Mouse (Mus musculus): Measurements from ENCODE around the gene Tbcd. TPM values are rescaled to one million over a fixed set of nuclear protein-coding genes. Genes with fewer than 3 reads are reported as not detected.

Tbcd gene
- total RNA-seq, 2 experiments from 2014 or later, result 40.3 to 41.3 TPM

DNA sequence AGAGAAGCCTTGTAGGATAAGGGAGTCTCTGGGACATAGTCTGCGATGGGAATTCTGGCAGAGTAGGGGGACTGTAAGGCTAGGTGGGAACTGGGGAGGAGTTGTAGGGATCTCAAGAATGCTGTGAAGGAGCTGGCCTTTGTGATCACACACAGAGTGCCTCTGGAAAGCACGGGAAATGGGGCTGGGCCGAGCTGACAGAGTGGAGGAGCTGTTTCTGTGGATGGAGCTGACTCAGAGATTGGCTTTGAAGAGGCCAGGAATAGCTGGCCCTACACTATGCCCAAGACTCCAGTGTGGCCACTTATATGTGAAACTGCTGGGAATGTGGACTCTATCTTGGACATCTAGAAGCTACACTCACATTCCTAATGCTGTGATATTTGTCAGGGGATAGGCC, 84.8 kb downstream of the Tbcd start:
- DNase-seq, result no peak

DNA sequence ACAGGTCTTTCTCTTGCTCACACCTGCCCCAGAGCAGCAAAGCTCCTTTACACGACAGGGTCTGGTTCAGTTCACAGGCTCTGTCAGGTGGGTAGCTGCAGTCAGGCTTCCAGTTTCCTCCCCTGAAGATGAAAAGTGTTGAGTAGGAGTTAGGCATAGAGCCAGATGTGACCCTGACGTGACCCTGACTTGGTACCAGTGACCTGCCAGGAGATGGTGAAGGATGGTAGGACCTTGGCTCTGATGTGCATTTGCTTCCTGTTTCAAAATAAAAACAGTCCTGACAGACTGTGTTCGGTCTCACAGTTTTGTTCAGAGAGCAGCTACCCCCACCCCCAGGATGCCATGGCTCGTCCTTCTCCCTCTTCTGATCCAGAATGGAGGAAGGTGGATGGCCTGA, 90.7 kb downstream of the Tbcd start:
- no peak for DNase-seq

DNA sequence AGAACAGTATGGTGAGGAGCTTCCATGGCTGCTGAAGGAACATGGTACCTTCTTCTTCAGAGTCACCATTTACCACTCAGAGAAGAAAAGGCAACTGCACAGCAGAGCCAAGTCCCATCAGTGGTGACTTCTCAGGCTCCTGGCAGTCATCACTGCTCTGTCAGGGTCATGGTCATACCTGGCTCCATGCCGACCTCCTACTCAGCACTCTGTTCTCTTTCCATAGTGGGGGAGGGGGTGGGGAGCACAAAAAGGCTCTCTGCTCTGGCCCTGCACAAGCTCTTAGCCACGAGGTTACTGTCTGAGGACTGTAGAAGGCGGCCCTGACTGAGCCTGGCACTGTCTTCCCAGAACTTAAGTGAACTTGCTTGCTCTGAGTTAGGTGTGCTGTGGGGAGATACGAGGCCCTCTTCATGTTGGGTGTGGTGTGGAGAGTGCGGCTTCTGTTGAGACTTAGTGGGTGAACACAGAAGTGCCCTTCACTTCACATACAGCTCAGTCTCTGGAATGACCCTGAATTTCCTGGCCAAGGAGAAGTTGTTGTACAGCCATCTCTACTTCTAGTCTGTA, 91.6 kb downstream of the Tbcd start:
- no peak for DNase-seq

DNA sequence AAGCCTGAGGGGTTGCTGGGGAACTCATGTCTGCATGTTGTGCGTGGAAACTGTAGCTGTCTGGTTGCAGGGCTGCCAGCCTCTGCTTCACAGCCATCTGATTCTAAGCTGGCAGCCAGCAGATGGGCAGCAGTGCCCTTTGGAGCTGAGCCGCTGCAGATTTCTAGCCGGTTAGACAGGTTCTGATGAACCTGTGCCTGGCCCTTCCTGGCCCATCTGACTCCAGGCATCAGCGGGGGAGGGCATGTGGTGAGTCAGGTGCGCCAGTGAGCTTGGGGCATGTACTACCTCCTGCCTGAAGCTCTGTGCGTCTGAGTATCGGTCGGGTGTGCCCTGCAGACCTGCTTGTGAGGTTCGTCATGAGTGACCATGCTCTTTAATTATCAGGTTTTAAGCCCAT, 92.2 kb downstream of the Tbcd start:
- peak in 1 of 2 experiments; percentile 16 for DNase-seq

DNA sequence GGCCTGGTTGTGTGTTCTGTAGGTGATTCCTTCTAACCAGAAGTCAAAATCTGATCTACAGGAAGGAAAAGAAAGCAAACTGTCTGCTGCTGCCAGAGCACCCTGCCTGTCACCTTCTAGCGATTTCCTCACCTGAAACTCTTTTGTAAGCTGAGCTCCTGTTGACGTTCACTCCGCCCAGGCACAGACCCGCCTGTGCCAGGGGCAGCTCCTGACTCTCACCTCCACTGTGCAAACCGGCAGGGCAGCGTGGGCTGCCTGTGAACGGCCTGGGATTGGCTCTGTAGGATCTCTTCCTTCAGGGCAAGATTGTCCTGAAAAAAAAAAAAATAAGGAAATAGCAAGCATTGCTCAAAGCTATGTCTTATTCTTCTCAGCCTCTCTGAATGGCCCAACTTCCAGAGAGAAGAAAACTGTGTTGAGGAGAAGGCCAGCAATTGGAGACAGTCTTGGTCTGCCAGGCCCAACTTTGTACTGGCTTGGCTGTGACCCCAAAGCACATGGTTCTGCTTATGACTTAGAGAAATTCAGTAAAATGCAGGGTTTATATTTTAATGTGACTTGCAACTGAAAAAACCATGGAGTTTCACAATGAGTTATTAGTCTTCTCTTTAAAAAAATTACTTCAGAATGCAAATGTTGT, 93.1 kb downstream of the Tbcd start:
- DNase-seq, result no peak

DNA sequence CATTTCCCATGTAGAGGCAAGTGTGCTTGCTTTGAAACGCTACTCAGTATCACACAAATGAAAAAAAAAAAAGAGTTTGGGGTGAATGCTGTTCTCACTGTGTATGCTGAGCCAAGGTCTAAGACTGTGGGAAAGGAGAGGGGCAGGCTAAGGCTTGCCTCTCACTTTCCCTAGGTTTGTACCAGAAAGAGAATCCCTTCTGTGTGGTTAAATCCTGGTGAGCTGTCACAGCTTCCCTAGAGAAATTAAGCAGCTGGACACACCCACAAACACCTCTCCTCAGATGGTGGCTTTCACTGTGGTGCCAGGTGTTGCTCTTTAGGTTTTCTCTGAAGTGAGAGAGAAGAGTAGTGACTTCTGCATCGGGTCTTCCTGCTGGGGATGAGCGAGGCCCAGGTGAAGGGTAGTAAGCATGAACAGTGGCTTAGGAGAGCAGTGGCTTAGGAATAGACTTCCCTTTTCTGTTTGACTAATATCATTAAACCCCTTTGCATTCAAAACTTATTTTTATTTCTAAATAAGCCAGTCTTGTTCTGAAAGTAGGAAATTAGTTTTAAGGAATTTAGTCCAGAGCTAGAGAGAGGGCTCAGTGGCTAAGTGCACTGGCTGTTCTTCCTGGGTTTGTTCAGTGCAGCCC, 93.8 kb downstream of the Tbcd start:
- DNase-seq, result no peak

DNA sequence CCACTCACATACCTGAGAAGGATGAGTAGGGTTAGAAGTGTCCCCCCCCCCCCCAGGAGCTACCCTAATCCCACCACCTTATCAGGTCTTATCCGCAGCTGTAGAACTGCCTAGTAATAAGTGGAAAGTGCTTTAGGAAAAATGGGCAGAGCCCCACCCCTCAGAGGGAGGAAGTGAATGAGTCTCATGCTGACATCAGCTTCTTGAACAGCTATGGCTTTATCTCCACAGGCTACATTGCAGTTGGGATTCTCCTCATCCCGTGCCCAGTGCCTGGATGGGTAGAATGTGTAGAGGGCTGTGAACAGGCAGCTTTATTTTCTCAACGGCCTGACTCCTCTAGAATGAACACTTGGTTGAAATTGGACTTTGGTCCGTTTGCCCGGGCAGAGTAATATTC, 95.5 kb downstream of the Tbcd start:
- DNase-seq, result no peak

DNA sequence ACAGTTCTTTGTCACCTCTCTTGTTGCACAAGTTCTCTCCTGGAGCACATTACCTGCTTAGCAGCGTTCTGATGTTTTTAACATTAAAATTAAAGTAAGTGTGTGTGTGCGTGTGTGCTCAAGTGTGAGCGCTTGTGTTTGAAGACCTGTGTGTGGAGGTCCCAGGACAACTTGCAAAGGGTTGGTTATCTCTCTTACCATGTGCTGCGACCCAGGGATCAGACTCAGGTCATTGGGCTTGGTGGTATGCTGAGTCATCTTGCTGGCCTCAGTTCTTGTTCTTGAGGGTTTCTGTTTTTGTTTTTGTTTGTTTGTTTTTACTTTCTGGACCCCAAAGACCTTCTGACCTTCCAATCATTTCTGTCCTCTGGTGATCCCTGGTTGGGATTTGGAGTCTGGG, 96.2 kb downstream of the Tbcd start:
- DNase-seq, result no peak

DNA sequence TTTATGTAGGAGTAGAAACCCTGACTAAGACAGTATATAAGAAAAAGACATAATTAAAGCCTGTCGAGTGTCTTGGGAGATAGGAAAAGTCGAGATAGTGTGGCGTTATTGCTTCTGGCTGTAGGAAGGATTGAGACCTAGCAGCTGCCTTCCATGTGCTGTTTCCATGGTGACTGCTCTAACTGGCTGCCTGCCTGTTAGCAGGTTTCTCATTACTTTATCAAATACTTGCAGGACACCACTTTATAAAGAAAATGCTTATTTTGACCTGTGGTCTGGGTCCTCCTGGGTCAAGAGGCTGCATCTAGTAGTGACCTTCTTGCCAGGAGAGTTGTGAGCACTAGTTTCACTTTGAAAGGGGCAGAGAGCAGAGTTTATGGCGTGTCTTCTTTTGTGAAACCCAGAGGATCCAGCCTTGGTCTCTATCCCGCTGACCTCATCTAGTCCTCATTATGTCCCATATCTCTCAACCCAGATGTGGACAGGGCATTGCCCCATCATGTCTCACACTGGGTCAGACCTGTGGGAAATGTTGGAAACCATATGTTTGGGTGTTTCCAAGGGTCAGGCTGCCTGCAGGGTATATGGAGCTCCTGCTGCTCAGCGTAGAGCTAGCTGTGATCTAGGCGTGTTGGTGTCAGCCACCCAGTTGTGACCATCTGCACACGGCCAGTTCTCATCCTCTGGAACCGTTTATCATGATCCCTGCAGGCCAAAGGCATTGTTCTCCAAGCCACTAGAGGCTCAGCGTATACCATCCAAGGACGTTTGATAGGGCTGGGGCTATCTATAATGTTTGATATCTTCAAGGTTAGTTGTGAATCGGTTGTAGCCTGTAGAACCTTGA, 97.5 kb downstream of the Tbcd start:
- peak; percentile 47 to 53 for DNase-seq

DNA sequence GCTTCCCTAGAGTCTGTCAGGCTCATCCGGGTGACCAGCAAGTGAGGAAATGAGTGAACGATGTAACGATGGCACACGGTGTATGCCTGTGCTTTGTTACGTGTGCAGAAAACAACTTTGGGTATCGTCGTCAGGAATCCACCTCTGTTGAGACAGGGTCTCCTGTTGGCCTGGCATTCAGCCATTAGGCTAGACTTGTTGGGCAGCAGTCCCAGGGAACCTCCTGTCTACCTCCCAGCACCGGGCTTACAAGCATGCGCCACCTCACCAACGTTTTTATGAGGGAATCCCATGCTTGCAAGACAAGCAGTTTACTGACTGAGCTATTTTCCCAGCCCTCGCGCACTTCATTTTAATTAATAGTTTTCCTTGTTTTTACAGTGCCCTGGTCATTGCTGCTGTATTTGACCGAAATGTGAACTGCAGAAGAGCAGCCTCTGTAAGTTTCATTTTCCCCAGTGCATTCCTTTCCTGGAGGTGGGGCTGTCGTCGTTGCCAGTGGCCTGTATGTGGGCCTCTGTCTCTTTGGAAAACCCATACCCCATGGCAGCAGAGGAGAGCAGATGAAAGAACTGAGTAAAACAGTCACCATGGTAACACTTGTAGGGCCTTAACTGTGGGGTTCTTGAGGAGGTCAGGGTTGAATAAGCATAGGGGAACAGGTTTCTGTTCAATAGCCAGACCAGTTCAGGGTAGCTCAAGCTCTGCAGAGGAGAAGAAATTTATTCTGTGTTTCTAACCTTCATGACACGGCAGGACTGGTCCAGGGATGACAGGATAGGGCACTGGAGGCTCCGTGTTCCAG, 98.3 kb downstream of the Tbcd start:
- no peak for DNase-seq

DNA sequence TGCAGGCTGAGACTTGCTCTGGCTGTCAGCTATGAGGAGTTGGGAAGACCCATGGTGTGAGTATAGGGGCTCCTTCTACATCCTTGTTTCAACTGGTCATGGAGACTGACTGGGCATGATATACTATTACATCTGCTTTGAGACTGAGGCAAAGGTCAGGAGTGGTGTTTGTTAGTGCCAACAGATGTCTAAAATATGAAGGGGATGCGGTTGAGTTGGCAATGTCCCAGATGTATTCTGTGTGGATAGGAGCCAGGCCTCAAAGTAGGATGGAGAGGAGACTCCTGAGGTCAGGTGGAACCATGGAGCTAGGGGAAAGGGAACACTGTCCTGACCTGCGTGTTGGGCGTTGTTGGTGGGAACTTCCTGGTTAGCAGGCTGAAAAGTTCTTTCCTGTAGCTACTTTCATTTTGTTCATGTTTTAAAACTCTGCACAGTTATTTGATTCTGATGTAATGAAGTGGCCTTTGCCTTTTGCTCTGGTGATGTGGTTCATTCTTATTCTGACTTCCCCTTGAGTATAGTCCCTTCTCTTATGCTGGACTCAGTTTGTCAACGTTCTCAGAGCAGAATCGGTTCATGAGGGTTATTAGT, 99.6 kb downstream of the Tbcd start:
- no peak for DNase-seq

DNA sequence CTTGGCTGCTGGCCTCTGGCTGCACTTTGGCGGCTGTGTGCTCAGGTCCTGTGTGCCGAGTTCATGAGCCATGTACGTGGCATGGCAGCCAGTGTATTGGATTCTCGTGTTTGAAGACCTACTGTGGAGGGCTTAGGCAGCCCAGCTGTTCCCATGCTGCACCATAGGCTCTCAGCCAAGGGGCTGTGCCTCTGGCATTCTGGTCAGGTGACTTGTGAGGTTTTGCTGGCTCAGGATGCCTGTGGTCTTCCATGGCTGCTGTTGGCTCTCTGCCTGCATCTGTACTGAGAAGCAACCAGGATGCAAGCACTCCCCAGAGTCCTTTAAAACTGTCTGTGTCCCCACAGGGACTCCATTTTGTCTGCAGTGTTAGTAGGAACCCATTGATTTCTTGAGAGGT, 100.4 kb downstream of the Tbcd start:
- DNase-seq, result no peak

DNA sequence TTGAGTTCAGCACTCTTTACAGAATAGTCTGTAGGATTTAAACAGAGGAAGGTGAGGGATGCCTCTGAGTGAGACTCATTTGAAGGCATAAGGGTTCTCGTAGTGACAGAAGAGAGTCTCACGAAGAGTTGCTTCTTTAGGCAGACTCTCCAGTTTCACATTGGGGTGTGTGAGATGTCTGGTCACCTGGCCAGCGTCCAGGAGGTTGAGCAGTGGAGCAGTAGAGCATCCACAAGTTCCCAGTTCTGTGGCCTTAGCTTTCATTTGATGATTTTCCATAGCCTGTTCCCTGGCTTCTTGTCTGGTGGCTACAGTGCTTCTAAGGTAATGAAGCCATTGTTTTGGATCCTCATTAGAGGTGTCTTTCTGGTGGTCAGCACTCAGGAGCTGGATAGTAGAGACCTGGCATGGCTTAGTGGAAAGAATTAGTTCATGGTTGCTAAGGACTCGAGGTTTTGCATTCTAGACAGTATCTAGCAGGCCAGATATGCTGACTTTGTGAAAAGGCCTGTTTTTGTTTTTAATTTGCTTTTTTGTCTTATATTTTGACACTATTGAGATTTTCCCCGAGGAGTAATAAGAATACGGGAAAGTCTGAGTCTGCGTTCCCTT, 101.2 kb downstream of the Tbcd start:
- no peak for DNase-seq

DNA sequence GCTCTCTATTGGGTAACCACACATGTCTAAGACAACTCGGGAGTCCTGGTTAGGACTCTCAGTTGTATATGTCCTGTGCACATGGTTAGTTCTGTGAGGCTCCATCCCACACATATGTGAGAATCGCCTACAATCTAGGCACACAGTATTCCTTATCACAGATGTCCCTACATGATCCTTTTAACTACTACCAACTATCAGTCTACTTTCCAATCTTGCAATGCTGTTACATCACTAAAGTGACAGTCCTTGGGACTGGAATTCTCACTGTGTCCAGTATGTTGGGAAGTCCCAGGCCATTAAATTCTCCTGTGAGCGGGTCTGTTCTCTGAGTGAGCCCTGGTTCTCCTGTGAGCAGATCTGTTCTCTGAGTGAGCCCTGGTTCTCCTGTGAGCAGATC, 101.7 kb downstream of the Tbcd start:
- DNase-seq, result no peak

DNA sequence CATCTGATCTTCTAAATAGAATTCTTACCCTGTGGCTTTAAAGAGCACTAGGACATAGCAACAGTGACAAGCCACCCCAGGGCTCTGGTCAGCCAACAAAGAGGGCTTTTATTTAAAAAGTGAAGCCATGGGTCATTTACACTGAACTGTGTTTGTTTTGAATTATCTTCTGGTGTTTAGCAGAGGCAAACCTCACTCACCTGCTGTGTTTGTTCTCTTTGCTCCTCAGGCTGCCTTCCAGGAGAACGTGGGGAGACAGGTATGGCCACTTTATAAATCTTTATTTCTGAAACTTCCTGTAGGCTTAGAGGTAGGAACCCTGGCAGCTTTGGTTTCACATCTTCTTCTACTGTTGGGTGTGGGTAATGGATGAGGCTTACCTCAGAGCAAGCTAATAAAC, 105.0 kb downstream of the Tbcd start:
- DNase-seq, result no peak

DNA sequence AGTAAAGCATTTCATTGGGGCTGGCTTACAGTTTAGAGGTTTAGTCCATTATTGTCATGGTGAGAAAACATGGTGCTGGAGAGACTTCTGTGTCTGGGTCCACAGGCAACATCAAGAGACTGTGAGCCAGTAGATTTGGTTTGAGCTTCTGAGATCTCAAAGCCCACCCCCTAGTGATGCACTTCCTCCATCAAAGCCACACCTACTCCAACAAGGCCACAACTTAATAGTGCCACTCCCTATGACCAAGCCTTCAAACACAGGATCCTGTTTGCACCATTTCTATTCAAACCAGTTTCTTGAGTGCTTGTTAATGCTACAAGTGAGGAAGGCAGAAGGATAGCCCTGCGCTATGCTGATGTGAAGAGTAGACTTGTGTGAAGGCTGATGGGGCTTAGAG, 106.2 kb downstream of the Tbcd start:
- no peak for DNase-seq

DNA sequence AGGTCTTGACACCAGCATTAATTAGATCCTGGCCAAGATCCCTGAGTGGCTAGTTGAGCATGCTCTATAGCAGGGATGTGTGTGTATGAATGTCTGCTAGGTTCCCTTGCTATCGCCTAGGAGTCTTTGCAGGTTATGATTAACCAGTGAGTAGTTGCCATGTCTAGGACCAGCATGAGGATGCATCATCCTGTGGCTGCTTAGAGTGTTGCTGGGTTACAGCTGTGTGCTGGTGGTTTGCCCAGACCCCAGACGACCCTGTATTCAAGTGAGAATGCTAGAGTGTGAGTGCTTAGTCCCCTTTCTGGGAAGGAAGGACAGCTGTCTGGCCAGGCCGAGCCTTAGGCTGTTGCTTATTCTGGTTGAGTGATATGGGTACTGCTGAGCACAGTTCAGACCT, 106.8 kb downstream of the Tbcd start:
- no peak for DNase-seq

DNA sequence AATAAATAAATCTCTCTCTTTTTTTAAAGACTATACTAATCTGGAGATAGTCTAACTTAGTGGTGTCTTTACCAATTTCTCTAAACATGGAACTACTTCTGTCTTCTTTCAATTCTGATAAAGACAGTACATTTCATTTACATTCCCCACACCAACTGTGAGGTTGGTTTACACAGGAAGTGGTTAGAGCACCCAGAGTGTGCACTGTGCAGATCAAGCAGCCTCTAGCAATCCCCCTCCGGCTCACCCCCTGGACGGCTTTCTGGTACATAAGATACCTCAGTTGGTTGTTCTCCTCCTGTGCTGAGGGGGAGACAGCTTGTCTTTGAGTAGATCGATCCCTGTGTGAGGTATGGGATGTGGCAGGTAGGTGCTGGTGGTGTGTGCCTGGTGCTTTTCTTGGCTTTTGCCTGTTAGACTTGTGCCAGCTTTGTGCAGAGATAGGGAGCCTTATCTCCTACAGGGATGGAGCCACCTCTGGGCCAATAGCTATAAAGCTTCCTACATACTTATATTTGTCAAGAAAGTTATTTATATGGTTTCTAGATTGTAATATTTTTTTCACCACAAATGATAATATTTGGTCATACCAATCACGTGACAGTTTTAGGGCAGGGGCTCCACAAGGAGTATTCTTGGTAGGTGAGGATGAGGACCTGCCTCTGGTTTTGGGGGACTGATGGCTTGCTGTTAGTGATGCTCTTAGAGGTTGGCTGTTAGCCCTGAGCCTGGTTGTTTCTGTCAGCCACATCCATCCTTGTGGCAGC, 108.0 kb downstream of the Tbcd start:
- DNase-seq, result no peak

DNA sequence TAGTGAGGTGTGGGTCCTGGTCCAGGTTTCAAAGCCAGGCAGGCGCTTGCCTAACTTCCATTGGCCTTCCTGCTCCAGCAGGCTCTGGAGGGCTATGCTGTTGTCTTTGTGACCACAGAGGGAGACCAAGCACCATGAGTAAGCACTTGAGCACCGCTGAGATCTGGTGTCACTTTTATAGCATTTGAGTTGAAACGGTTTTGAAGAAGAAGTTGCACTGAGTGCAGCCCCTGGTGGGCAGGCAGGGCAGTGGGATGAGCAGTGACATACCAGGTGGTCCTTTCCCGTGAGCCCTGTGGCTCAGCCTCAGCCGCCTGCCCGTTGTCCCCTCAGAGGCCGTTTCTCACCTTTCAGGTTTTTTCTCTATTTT, 108.5 kb downstream of the Tbcd start:
- no peak for DNase-seq

DNA sequence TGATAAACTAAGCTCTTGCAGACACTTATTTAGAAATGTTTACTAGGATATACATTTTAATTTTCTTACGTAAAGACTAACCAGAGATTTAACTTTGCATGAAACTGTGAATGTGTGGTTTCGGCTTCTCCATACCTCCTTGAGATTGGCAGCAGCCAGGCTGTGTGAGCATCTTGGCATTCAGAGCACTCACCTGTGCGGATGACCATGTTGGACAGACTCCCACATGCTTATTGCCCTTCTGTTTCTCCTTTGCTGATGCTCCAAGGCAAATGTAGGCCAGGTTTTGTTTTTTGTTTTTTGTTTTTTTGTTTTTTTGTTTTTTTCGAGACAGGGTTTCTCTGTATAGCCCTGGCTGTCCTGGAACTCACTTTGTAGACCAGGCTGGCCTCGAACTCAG, 111.6 kb downstream of the Tbcd start:
- no peak for DNase-seq

DNA sequence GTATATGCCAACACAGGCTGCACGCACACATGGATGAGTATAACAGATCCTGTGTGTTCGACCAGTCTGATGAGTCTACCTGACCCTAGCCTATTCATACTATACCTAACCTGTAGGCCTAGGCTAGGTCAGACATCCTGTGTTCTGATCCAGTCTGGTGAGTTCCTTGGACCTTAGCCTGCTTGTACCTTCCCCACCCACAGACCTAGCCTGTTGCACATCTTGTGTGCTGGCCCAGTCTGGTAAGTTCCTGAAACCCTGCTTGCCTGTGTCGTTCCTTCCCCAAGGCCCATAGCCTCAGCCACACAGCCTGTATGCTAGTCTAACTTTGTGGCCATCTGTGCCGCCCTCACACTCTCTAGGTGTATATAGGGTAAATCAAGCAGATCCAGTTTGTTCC, 112.5 kb downstream of the Tbcd start:
- DNase-seq, result no peak
